Mouse (Mus musculus) myocyte (in vitro differentiated cells): ENCODE measurements at regions not wholly inside any gene's neighbourhood (a gene's known extent, or its start where the extent isn't known, plus 50 kb on each side); places are given as distances from the start of the nearest gene placed in this dataset.

Experiments
- E2F4 ChIP-seq: IDR thresholded peaks from one replicate; pipeline ENCODE4 v1.6.1; 2011; ENCODE audit warnings: mild to moderate bottlenecking, control low read depth, moderate library complexity; ENCODE audit not compliant: insufficient read depth
- MYOG ChIP-seq, 3 experiments: IDR thresholded peaks; one replicate each; pipeline ENCODE4 v1.6.1; 2011; ENCODE audit warnings: control low read depth in 2 of 3, low read depth in 2 of 3, mild to moderate bottlenecking in 2 of 3; ENCODE audit not compliant: insufficient read length in 2 of 3, control insufficient read depth in 1 of 3, insufficient read depth in 1 of 3
- POLR2A ChIP-seq: IDR thresholded peaks from one replicate; pipeline ENCODE4 v1.6.1; 2011; ENCODE audit warnings: low read depth, mild to moderate bottlenecking, control low read depth, moderate library complexity; ENCODE audit not compliant: insufficient read length

DNA sequence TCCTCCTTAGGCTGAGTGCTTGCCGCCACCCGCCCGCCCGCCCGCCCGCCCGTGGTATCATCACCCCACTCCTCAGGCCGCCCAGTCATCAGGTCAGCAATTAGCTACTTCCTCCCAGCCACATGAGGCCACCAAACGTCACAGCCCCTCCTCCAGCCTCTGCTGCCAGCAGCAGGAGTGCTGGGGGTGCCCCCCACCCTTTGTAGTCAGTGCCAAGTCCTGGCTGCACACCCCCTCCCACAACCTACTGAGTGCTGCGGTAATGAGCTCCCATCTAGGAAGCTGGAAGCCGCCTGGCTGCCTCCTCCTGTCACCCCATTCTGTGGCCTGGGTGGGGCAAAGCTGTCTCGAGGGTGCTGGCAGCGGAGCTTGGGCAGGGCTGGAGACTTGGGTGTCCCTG, 73.8 kb upstream of the 1600014C23Rik start:
- TF ChIP-seq MYOG (IDR thresholded peaks at IDR 0.05; ENCODE audit: control insufficient read depth in 1 of 3, insufficient read depth in 1 of 3, insufficient read length in 2 of 3, low read depth in 2 of 3) (no peak), POLR2A (no peak), E2F4 (no peak)
